Mouse (Mus musculus): ENCODE measurements around the gene Ror1.

DNA sequence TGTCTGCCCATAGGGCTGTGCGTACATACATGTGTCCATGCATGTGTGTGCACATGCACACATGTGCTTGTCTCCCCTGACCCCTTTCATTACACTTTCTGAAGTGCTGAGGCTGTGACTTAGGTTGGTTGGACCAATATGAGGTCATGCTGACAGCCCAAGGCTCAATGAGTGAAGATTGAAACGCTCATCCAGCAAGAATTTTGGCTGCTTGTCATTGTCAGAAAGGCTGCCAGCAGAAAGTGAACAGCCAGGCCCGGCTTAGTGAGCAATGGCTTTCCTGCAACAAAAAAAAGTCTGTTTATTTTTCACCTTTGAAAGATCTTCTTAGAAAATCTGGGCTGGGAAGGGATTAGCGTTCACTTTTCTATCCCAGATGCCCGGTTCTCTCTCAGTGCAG is 86.1 kb downstream of the Ror1 start:
- no peak for TF ChIP-seq CTCF (IDR thresholded peaks at IDR 0.05; ENCODE audit: insufficient read depth, low read length)
- TF ChIP-seq POLR2A (IDR thresholded peaks at IDR 0.05; ENCODE audit: borderline replicate concordance, extremely low read depth, low read depth, low read length): no peak

Measured in lung, adult 2 months (tissue).